Mouse (Mus musculus) urinary bladder, postnatal 36 days (tissue): Measurements from ENCODE around the gene Hmcn1.
A peak's percentile ranks its signal among the peaks of the same experiment; 100 is the strongest.

Experiments used
- DNase-seq, 2 experiments: peaks; one replicate each; pipeline ENCODE4 v3.0.0; 2022; ENCODE audit warnings: low spot score in 2 of 2, mixed read lengths in 1 of 2

Hmcn1 gene

DNA sequence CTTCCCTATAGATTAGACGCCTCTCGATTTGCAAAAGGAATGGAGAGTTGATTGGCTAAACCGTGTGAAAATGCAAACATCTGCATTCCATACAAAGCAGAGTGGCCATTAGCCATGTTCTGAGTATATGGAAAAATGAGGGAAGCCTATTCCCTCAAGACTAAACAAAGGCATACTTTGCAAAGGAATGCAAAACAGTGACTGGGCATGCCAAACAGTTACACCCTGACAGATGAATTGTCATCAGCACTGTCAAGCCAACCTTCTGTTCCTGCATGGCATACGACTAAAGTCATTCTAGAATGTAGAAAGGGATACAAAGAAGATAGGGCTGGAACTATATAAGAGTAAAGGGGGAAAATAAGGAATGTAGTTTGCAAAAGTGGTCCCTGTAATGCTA, 115.3 kb downstream of the Hmcn1 start:
- no peak for DNase-seq

DNA sequence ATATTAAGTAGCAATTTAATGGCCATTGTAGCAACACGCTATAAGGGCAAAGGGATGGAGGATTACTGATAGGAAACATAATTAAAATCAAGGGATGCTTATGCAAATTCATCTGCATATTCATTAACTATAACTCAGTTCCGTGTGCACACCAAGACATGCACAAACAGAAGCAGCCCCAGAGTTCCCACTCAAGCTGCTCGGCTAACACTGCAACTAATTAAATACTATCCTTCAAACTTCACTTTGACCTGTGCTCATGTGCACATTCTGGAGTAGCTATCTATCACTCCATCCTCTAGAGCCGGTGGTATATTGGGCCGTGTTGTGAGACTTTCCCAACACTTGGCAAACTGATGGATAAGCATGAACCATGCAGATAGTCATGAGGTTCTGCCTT, 119.2 kb downstream of the Hmcn1 start:
- no peak for DNase-seq

DNA sequence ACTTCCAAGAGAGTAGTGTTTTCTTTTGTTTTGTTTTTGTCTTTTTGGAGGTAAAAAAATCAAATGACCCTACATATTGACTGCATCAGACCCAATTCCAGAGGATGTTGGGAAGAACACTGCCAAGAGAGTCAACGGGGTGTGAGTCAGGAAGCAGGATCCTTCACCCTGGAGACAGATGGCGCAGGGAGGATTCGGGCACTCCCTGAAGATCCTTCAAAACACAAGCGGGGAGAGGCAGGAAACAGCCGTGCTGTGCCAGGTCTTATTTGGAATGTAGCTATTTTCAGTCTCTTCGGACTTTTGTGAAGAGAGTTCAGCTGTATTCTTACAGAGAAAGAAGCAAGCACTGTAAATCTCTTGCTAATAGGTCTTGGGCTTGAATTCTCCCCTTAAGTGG, 120.0 kb downstream of the Hmcn1 start:
- DNase-seq, result peak; percentile 17 to 41

DNA sequence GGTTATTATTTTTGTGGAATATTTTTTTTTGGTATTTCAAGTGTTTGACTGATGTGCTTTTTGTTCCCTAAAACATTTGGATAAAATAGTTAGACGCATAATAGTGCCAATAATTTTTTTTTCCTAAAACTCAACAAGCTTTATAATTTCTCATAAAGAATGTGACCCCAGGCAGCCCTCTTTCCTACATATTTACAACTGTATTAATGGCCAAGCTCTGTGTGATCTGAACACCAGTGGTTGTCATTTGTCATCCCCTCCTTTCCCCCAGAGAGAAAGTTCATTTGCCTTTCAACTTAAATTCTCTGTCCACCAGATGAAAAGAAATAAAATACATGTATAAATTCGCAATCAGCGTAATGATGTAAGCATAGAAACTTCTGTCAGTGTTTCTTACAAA, 121.1 kb downstream of the Hmcn1 start:
- DNase-seq, result no peak

DNA sequence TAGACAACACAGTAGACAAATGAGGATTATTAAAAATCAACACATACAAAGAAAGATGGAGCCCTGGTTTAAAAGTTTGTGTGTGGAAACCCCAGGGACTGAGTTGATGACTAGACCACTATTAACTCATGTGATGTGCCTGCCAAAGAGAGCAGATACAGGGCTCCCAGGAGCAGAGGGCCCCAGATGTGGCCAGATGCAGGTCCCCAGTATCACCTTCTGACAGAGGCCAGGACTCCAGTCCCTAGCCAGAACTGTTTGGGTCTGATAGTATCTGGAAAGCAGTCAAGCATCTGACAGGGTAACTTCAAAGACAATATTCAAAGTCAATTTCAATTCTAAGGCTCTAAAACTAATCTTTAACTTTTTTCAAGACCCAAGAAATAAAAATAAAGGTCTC, 124.0 kb downstream of the Hmcn1 start:
- no peak for DNase-seq

DNA sequence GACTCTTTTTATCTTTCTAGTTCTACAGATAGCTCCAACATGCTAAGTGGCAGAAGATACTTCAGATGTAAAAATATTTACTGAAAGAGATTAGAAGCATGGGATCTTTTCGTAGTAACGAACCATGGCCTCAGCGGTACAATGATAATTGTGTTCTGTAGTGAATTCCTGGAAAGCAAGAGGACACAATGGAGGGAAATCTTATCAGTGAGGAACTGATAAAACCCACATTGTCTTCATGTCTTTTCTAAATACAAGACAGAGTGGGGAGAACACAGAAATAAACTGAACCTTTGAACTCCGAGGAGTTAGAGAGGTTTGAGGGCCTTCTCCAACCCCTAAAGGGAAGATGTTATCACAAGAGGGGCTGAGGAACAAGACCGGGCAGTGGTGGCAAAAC, 126.6 kb downstream of the Hmcn1 start:
- DNase-seq, result no peak

DNA sequence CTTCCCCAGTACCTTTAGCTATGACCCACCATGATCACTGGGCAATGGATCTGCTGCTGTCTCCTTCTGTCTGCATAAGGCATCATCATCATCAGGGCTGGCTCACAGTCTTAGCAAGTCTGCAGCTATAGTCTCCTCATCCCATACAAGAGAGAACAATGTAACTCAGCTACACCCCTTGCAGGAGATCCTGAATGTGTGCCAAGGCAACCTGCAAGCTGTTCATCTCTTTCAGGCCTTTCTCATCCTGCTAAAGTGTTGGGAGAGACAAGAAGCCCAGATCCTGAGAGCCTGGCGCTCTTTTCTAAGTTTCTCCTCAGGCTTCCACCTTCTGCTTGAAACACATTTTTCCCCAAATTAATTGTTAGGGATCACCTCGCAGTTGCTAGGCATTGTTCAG, 135.5 kb downstream of the Hmcn1 start:
- no peak for DNase-seq

DNA sequence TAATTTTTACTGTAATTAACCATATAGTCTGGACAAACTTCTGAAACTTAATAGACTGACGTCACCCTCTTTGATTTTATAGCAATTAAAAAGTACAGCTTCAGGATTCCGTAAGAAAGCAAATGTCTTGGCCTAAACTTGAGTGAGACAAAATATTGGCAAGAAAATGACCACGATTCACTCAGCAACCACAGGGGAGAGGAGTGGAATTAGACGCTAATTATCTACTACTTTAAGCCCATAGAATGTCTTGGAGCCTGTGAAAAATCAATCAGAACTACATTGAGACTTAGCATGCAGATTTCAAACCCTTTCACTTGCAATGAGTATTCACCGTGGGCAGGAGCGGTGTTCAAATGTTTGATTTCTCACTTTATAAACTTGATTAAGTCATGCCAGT, 159.8 kb downstream of the Hmcn1 start:
- no peak for DNase-seq

DNA sequence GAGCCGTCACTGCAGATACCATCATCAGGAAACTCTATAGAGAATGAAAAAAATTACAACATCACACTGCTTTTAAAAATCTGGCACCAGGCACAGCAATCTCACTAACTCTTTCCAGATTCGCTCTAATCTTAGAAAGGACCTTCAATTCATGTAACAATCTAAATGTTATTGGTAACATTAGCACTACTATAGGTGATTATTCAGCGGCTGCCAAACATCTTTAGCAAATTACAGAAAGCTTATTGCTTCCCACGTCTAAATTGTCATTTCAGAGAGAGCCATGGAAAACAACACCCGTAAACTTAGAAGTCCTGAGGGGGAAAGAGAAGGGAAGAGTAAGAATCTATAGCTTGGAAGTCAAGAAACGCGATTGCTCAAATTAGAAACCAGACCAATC, 163.4 kb downstream of the Hmcn1 start:
- no peak for DNase-seq

DNA sequence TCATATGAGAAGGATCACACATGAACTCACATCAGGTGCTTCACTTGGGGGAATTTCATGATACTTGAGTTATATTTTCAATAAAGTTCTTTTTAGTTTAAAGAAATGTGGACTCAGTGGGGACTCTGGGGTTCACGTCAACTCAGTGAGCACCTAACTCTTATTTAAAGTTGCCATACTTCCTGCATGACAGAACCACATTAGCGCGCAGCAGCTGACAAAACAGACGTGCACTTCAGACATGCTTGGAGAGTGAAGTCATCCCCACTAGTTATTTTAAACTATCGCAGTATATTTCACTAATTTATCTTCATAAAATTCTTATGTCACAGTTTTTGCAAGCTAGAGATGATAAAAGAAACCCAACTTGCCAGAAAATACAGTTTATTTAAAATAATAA, 166.1 kb downstream of the Hmcn1 start:
- DNase-seq, result no peak

DNA sequence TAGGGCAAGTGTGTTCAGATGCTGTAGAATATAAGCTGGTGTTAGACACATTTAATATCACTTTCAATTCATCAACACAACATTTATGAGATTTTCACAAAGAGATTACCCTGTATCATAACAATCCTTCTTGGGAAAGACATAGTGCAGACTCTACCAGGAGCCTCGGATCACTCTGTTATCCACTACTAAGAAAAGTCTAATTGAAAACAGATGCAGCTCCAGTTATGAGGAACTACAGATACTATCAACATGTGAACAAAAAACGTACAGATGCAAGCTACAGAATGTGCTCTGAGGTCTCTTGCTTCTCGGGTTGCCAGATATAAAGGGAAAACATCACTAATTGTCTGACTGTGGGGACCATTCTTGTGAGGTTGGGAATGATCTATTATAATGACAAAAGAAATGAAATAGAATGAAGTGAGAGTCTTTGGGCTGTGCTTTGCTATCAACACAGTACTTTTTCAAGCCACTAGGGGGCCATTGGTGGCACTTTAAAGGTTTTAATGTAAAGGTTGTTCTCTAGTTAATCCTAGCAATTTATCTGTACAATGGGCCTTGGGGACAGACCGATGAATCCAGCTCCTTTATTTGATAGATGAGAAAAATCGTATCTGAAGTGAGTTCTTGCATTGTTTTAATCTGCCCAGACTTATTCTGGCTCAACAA, 168.8 kb downstream of the Hmcn1 start:
- DNase-seq, result no peak

DNA sequence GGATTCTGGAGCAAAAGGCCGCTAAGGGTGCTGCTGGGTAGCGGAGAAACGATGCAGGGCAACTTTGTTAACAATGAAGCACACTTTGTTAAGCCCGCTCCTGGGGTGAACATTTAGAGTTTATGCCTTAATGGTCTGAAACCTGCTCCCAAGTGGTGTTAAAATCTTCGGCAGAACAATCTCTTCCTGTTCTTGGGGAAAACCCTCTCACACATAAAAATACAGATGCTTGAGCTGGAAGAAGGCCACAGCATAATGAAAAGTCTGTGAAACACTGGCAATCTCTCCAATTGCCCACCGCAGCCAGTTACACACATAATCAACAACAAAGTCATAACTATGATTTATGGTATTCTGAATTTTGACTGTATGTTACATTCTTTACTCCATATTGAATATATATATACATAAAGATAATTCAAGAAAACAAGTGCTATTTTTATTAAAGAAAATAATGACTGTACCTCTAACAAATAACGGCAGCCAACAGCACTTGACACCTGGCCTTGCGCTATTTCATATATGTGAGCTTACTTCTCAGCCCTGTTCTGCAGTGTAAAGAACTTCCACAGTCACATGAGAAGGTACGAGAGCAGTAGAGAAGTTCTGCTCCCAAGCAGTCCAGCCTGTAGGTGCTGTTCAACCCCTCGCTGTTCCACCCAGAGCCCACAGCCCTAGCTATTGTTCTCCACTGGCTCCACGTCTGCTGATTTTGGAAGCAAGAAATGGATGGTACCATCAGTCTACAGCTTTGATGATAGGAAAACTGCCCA, 177.0 kb downstream of the Hmcn1 start:
- DNase-seq, result no peak

DNA sequence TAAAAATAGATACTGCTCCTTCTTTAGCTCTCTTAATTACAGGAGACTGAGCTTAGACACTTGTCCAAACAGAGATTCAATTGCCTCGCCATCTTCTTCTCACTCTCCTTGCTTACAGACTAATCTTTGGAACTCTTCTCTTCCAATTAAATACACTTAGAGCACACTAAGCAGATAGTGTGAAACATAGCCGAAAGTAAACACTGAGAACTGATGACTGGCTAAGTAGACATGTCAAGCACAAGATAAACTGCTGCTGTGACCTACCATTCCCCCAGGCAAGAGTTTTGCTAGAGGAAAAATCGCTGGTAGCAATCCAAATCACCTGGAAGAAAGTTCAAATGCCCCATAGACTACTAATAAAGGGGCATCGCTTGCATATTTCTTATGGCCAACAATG, 178.3 kb downstream of the Hmcn1 start:
- DNase-seq, result no peak

DNA sequence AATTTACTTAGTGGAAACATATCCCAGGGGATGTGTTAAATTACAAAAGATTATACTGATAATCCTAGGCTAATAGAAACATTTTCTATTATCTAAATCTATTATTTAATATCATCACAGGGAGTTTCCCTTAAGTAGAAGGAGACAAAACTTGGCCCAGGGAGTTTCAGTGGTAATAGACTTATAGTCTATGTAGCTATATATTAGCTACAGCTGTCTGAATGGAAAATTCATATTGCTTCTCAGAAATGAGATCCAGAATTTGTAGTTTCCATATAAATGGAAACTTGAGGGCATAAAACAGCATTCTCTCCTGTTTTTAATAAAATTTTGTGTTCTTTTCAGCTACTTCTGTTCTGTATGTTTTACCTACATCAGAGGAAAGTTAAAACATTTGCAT, 179.9 kb downstream of the Hmcn1 start:
- no peak for DNase-seq

DNA sequence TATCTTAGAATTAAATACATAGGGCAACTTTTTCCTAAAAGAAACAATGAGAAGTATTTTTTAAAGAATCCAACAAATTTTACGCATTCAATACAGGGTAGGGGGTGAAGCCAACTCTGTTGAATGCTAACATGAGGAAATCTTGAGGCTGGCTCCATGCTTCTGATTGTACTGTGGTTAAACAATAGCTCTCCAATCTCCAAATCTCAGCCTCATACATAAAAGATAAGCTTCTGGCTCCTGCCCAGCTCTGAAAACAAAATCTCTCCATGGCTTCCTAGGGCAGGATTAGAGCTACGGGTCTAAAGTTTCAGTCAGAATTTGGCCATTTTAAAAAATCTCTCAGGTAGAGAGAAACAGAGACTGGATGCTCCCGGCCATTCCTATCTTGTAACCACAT, 186.4 kb downstream of the Hmcn1 start:
- no peak for DNase-seq

DNA sequence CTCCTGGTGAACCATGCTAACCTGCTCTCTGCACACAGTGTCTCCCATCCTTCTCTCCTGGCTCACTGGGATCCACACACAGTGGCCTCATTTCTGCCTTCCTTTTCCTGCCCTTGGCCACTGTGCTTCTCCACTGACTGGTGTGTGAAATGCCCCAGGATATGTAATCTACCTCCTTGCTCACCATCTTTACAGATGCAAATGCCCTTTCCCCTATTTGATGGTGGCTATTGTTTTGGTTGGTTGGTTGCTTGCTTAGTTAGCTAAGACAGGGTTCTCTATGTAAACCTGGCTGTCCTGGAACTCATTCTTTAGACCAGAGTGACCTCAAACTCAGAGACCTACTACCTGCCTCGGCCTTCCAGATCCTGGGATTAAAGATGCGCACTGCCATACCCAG, 187.8 kb downstream of the Hmcn1 start:
- no peak for DNase-seq

DNA sequence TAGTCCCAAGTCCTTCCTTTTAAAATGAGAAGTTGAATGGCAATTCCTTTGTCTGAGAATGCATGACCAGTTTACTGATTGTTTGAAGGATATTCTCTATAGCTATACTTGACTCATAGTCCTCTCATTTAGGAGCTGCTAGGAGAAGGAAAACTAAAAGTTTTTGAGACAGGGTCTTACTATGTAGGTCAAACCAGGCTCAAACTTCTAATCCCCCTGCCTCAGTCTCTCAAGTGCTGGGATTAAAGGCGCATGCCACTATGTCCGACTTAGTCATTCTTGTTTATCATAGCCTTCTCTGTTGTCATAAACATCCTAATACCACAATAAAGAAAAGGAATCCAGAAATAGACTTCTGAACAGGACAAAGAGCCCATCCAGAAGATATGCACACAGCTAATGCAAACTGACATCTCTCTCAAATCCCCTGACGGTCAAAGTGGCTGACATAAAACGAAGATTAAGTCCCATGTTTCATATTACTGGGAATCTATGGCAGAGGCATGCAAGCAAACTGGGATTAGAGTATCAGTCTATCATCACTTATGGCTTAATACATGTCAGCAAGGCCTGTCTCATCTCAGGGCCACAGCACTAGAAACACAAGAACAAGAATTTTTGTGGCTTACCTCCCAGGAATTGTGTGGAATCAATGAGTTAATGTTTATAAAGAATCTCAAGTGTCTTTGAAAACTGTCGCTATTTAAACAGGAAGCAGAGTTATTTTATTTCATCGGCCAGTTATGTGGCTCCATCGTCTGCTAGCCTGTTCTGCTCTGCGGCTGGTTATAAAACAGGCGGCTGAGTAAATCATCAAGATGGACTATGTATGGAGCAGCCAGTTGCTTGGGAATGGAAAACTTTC, 188.8 kb downstream of the Hmcn1 start:
- no peak for DNase-seq

DNA sequence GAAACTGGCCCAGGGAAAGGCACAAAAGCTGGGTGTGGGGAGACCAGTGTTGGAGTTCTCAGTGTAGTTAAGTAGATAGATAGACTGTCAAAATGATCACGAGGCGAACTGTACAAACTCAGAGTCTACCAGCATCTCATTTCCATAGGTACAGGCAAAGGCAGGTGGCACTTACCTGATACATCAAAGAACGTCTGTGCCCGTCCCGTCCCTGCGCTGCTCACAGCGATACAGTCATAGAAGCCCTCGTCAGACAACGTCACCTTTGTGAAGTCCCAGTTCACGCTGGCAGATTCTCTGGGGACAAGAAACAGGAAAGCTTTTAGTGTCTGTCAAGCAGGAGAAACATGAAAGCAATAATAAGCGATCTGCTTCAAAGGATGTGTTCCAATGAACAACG, 190.6 kb downstream of the Hmcn1 start:
- no peak for DNase-seq

DNA sequence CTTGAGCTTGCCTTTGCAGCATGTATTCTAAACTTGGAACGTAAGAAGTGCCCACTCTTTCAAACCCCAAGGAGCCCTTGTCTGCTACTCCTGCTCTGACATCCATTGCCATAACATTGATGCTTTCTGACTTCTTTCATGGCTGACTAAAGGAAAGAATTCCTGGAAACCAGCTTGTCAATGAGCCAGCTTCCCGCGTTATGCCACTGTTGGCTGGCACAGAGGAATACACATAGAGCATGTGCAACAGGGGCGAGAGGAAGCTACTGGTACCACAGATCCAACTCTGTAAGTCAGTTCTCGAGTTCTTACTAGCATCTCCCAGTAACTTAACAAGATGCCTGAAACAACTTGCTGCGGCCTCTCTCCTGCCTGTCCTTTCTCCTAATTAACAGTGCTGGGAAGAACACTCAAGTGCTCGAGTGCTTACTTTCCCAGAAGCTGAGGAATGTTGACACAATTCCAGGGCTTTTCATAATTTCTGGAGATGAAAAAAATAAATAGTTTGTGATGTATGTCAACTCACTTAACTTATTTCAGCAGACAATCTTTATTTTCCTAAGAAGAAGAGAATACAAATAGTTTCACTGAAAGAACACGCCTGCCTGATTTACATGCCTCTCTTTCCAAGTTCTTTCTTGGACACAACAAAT, 192.5 kb downstream of the Hmcn1 start:
- DNase-seq, result no peak

DNA sequence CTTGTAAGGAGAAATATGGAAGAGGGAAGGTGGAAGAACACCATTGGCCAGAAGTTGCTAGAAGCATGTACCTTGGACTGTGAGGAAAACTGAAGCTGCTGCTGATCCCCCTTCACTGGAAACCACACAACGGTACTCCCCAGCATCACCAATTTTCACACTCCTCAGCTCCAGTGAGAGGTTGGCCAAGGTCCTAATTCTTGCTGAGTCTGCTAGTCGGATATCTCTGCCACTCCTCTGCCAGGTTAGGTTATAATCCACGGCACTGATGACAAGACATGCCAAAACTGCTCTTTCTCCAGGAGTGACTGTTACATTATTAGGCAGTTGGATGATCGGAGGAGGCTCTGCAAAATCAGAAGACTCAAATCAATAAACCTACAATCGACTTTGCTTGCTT, 194.6 kb downstream of the Hmcn1 start:
- no peak for DNase-seq

DNA sequence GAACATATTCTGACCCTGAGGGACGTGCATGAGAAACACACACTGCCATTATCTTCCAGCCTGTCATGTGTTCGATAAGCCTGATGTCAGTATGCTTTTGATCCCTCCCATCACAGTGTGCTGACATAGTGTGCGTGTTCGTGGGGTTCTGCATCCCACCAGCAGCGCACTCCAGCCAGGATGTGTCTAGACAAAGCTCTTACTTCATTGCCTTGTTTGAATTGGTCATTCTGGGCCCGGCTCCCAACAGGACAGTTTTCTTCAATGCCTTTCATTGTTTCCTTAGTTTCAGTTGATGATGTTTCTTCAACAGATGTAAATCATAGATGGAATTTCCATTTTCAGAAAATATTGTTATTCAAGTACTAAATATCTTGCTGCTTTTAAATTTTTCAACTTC, 206.5 kb downstream of the Hmcn1 start:
- DNase-seq, result no peak
